Mouse (Mus musculus) lung, postnatal 0 days (tissue): ENCODE measurements around the gene Fam32a. TPM values are rescaled to one million over a fixed set of nuclear protein-coding genes. Genes with fewer than 3 reads are reported as not detected.

ENCODE experiments used
- ATAC-seq: fragments of 200-750 bp; cut with Nextera tagmentation; 2 replicates; pipeline ENCODE4 v1.8.0; 2017; ENCODE audit warnings: moderate library complexity
- DNase-seq: peaks from one replicate; pipeline ENCODE4 v3.0.0-alpha.2; 2016; ENCODE audit warnings: low spot score
- H3K27ac ChIP-seq: fragments of 300-500 bp; sonication (generic); 2 replicates; pipeline ENCODE4 v1.5.1; 2014; ENCODE audit warnings: antibody characterized with exemption, mild to moderate bottlenecking, low read length, mixed read lengths
- H3K27me3 ChIP-seq: fragments of 300-500 bp; sonication (generic); replicated peaks from 2 replicates; pipeline ENCODE4 v1.6.1; 2014; ENCODE audit warnings: low read length, mixed read lengths; ENCODE audit not compliant: insufficient read depth
- H3K36me3 ChIP-seq: fragments of 300-500 bp; sonication (generic); 2 replicates; pipeline ENCODE4 v1.6.1; 2014; ENCODE audit warnings: low read length, mixed read lengths; ENCODE audit not compliant: insufficient read depth
- H3K4me1 ChIP-seq: fragments of 300-500 bp; sonication (generic); 2 replicates; pipeline ENCODE4 v1.6.1; 2014; ENCODE audit warnings: antibody characterized with exemption, low read depth, low read length, mixed read lengths; ENCODE audit not compliant: insufficient read depth
- H3K4me2 ChIP-seq: fragments of 300-500 bp; sonication (generic); replicated peaks from 2 replicates; pipeline ENCODE4 v1.6.1; 2014; ENCODE audit warnings: low read depth, mild to moderate bottlenecking, low read length, moderate library complexity, mixed read lengths
- H3K4me3 ChIP-seq: fragments of 300-500 bp; sonication (generic); 2 replicates; pipeline ENCODE4 v1.5.1; 2014; ENCODE audit warnings: low read depth, low read length
- H3K9ac ChIP-seq: fragments of 300-500 bp; sonication (generic); replicated peaks from 2 replicates; pipeline ENCODE4 v1.6.1; 2014; ENCODE audit warnings: low read depth, mild to moderate bottlenecking
- H3K9me3 ChIP-seq: fragments of 300-500 bp; sonication (generic); 2 replicates; pipeline ENCODE4 v1.6.1; 2016; ENCODE audit warnings: low read length, mixed read lengths
- CTCF ChIP-seq: IDR thresholded peaks from 2 replicates; pipeline ENCODE4 v1.5.1; 2016; ENCODE audit warnings: antibody characterized with exemption, mild to moderate bottlenecking
- EP300 ChIP-seq: IDR thresholded peaks from 2 replicates; pipeline ENCODE4 v1.6.1; 2016; ENCODE audit warnings: antibody characterized with exemption, mild to moderate bottlenecking, control low read depth
- WGBS: fragments of 180-500 bp; shearing (Covaris S2); extraction: QIAGEN DNeasy Blood & Tissue Kit; methylation state at CpG from one replicate; pipeline ENCODE4 v1.1.7; 2014; 5-methylcytosine and 5-hydroxymethylcytosine counted together
- polyA plus RNA-seq: library from polyadenylated mRNA; unstranded; fragments of >200 nt; fragmentation: Nextera tagmentation; extraction: Ambion mirVana; gene quantifications from 2 replicates; pipeline ENCODE4 v1.2.1, GENCODE M21; 2015

Gene Fam32a
- polyA plus RNA-seq, result 63.7 and 69.3 TPM in 2 replicates

GRCm38 (mm10) chr8:72219541-72220363 is at the start of gene Fam32a:
TSS of gene Fam32a (plus strand) at chr8:72219730.
- TF ChIP-seq EP300 (peak; percentile 62; the same call in 1 of the 2 replicates), CTCF (no peak)
- Histone ChIP-seq H3K4me2 (peak within 1 kb of the TSS; percentile 75), H3K36me3 (peaks cover 6% of the 10 kb centered on the region; the same call in 1 of the 2 replicates), H3K9ac (peak within 1 kb of the TSS; percentile 91), H3K27me3 (no peaks in the 10 kb centered on the region), H3K9me3 (no peaks in the 10 kb centered on the region), H3K4me3 (peak within 1 kb of the TSS; percentile 75), H3K4me1 (peaks cover 5% of the 10 kb centered on the region; the same call in 1 of the 2 replicates), H3K27ac (peak within 1 kb of the TSS; percentile 88)
- WGBS, result 15% methylated on average over 37 of the region's 39 CpGs
- DNase-seq (peak; percentile 99), ATAC-seq (peak; percentile 98)

- Histone ChIP-seq H3K4me3 (no peak overlapping the region), H3K4me1 (no peaks in the 10 kb centered on the region), H3K27ac (no peak overlapping the region), H3K4me2 (no peak overlapping the region), H3K36me3 (peaks cover 69% of the 10 kb centered on the region), H3K9ac (no peak overlapping the region), H3K27me3 (no peaks in the 10 kb centered on the region), H3K9me3 (no peaks in the 10 kb centered on the region)
- ATAC-seq (peak; percentile 71), DNase-seq (peak; percentile 80)
- 61% methylated on average over 5 of the region's 5 CpGs for WGBS
- TF ChIP-seq CTCF (peak; percentile 92), EP300 (no peak)
These were observed 42.1 kb upstream of the Fam32a start for GRCm38 (mm10) chr8:72177346-72177925.

GRCm38 (mm10) chr8:72183554-72184202 is 35.9 kb upstream of the Fam32a start:
- peak; percentile 28; the same call in 1 of the 2 replicates for ATAC-seq
- Histone ChIP-seq H3K36me3 (peaks cover 27% of the 10 kb centered on the region; the same call in 1 of the 2 replicates), H3K27ac (no peak overlapping the region), H3K9ac (no peak overlapping the region), H3K4me1 (no peaks in the 10 kb centered on the region), H3K9me3 (no peaks in the 10 kb centered on the region), H3K4me2 (no peak overlapping the region), H3K4me3 (no peak overlapping the region), H3K27me3 (no peaks in the 10 kb centered on the region)
- WGBS, result 72% methylated on average over 2 of the region's 2 CpGs
- TF ChIP-seq EP300, result no peak
- no peak for TF ChIP-seq CTCF
- DNase-seq, result no peak

GRCm38 (mm10) chr8:72187793-72188331 is 31.7 kb upstream of the Fam32a start:
- TF ChIP-seq EP300, result no peak
- no peak for TF ChIP-seq CTCF
- H3K27me3 ChIP-seq, result no peaks in the 10 kb centered on the region
- no peaks in the 10 kb centered on the region for H3K9me3 ChIP-seq
- WGBS, result 94% methylated on average over 2 of the region's 2 CpGs
- no peaks in the 10 kb centered on the region for H3K36me3 ChIP-seq
- no peak overlapping the region for H3K9ac ChIP-seq
- ATAC-seq (no peak), DNase-seq (no peak)
- H3K4me3 ChIP-seq, result no peak overlapping the region
- no peak overlapping the region for H3K27ac ChIP-seq
- no peaks in the 10 kb centered on the region for H3K4me1 ChIP-seq
- no peak overlapping the region for H3K4me2 ChIP-seq

- H3K27me3 ChIP-seq, result no peaks in the 10 kb centered on the region
- WGBS, result 41% methylated on average over 12 of the region's 12 CpGs
- H3K27ac ChIP-seq, result peak within 1 kb of the TSS; percentile 73
- DNase-seq, result peak; percentile 87
- ATAC-seq, result peak; percentile 96
- TF ChIP-seq CTCF (peak; percentile 57), EP300 (no peak)
- no peak within 1 kb of the TSS for H3K4me3 ChIP-seq
- no peaks in the 10 kb centered on the region for H3K36me3 ChIP-seq
- peak within 1 kb of the TSS; percentile 17 for H3K4me2 ChIP-seq
- no peak within 1 kb of the TSS for H3K9ac ChIP-seq
- H3K4me1 ChIP-seq, result no peaks in the 10 kb centered on the region
- H3K9me3 ChIP-seq, result no peaks in the 10 kb centered on the region
These were observed 29.9 kb upstream of the Fam32a start, which contains the start of gene Hsh2d for GRCm38 (mm10) chr8:72189417-72190214. TSS of gene Hsh2d (plus strand) at chr8:72189638.
